Mouse (Mus musculus) adrenal gland (tissue): ENCODE results near the gene Ankrd13c.
"Not testable (repeated sequence)": the region's sequence is repeated elsewhere in the genome, so short reads cannot be mapped to it uniquely, and the experiment has no call there.

ENCODE experiments used
- intact Hi-C: fragments of 180-260 bp; cut with DNase I; formaldehyde crosslinking; loops from one replicate; pipeline ENCODE4 v1.15.1; 2025
- long read RNA-seq, 2 experiments: library from polyadenylated mRNA; unstranded; transcript quantifications; one replicate each; pipeline ENCODE4 v2.0.0; 2020; ENCODE audit warnings: borderline replicate concordance in 1 of 2; ENCODE audit not compliant: insufficient replicate concordance in 1 of 2

The Ankrd13c gene
- long read RNA-seq, experiment 1, partial matches to known transcripts: 0 of 4 reads
- long read RNA-seq, experiment 1, other reads (novel, unspliced or antisense): 1 of 4 reads
- long read RNA-seq, experiment 2, partial matches to known transcripts: 4 of 8 reads
- long read RNA-seq, experiment 2, other reads (novel, unspliced or antisense): 2 of 8 reads

DNA sequence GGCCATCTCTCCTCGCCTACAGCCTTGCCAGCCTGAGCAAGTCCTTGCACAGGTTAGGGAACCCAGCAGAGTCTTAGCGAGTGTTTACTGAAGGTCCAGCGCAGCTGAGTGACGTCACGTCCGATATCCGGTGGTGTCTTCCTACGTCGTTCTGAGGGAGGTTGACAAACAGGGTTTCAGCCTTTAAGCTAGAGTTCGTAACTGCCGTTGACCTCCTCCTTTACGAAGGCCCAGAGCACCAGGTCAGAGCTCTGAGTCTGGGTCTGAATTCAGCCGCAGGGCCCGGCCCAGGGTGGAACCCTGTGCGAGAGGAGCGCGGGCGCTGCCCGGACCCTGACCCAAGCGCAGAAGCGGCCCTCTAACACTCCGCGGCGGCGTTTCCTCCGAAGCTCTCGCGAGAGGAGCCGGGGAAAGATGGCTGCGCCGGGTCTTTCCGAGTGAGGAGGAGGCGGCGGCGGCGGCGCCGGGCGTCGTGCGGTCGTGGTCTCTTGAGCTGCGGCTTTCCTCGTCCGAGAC lies at the start of gene Ankrd13c:
Ankrd13c (plus strand) TSS at position 397 of the 516 bp plus-strand sequence.
- intact Hi-C loops: loop anchor here (2.0 kb wide), 1 partner anchor 90 kb away; the partner anchor contains the start of genes Lrrc40 and Srsf11

GRCm38 (mm10) chr3:157897645-157898044 lies 49.4 kb upstream of the Ankrd13c start:
- intact Hi-C loops: no loop called here

- intact Hi-C loops: no loop called here
Observed at GRCm38 (mm10) chr3:157899986-157900385, 47.1 kb upstream of the Ankrd13c start.

- intact Hi-C loops: no loop called here
Observed at GRCm38 (mm10) chr3:157901721-157902120, 45.3 kb upstream of the Ankrd13c start.

DNA sequence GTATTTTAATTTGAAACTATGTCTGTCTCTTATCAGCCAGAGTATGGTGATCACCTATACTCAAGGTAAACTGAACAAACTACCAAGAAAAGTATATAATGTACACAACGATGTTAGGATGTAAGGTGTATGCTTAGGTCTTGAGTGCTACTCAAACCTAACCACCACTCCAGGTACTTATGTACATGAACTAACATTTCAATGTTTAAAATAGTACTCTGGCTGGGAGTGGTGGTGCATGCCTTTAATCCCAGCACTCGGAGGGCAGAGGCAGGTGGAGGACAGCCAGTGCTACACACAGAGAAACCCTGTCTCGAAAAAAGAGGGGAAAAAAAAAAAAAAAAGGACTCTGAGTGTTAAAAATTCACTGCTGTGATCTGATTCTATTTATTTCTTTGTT lies 38.9 kb upstream of the Ankrd13c start:
- intact Hi-C loops: no loop called here

DNA sequence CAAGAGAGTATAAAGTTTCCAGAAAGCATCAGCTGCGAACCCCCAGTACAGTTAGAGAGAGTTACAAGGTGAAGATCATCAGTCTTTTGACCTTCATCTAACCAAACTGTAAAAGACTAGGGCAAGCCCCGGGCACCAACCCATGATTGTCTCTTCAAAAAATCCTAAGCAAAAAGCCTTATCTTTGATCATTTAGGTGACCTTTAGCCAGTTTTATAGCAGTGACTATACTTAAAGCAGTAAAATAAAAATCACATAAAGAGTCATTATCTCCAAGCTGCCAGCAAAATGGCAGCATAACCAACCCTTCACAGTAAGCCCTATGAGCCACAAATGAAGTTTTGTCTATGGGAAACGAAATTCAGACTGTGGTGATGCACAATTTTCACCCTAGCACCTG lies 36.8 kb upstream of the Ankrd13c start:
- intact Hi-C loops: no loop called here

DNA sequence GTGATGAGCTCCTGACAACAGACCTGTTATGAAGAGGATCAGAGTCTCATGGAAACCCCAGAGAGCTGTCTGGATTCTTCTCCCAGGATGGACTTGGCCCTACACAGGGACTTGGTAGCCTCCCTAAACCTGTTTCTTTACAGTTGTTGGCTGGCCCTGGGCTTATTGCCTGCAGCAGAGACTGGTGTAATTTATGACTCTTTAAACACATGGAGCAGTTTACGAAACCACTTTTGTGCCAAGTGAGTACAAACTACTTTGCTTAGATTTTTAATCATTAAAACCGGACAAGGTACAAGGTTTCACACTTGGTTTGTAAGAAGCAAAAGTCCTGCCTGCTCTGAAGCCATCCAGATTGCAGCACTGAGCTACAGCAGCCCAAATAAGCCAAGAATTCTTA lies 34.9 kb upstream of the Ankrd13c start:
- intact Hi-C loops: no loop called here

DNA sequence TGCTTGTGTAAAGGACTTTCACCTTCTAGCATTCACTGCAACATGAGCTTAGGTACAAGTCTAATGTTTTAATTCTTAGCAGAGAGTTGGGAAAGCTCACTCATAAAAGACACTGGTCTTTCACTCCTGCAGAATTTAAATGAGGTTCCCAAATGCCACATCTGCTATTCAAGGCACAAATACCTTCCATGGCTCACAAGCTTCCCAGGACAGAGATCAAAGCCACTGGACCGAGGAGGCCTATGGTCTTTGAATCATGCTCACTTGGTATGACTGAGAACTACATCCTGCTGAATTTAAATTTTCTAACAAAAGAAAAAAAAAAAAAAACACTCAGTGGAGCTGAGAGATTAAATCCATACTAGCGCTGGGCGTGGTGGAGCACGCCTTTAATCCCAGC lies 30.7 kb upstream of the Ankrd13c start:
- intact Hi-C loops: no loop called here

DNA sequence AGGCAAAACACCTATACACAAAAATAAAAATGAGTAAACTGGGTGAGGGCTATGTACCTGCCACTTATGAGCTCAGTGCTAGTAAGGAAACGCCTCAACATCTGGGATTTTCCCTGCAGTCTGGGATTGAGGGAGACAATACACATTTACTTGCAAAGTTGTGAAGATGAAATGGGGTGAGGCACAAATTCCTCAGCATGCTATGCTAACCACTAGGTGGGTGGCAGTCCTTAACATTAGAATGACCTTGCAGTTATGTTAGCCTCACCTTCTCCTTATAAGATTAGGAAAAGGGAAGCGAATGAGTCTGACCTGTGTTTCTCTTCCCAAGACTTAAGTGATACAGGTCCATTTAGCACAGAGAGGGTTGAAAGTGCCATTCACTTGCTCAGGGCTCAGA lies 25.7 kb upstream of the Ankrd13c start:
- intact Hi-C loops: loop anchor here (5.0 kb wide), 1 partner anchor 34 kb away; no protein-coding TSS in a partner anchor

DNA sequence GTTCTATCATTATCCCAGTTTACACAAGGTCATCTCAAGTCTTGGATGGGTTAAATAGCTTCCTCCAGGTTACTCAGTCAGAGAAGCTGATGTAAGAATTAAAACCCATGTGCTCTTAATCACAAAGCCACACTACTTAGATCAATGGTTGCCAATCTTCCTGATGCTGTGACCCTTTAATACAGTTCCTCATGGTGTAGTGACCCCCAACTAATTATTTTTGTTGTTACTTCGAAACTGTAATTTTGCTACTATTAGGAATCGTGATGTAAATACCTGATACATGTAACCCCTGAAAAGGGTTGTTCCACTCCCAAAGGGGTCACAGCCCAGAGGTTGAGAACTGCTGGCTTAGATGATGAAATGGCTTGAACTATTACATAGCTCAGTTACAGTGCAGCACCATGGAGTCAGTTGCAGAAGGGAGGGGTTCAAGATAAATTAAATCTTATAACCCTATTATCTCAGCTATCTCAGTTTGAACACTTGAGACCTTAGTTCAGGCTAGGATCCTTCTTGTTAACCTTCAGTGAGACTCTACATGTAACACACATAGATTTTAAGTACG lies 23.7 kb upstream of the Ankrd13c start:
- intact Hi-C loops: loop anchor here (5.0 kb wide), 1 partner anchor 36 kb away; no protein-coding TSS in a partner anchor

GRCm38 (mm10) chr3:157924692-157925328 lies 22.2 kb upstream of the Ankrd13c start, which contains the start of gene Cth:
TSS of gene Cth (minus strand) at chr3:157925077.
- intact Hi-C loops: loop anchor here (5.0 kb wide), 1 partner anchor 38 kb away; no protein-coding TSS in a partner anchor

- intact Hi-C loops: no loop called here
Observed at GRCm38 (mm10) chr3:157925706-157926510, 21.1 kb upstream of the Ankrd13c start.

- intact Hi-C loops: no loop called here
Observed at GRCm38 (mm10) chr3:157926761-157927160, 20.3 kb upstream of the Ankrd13c start.

DNA sequence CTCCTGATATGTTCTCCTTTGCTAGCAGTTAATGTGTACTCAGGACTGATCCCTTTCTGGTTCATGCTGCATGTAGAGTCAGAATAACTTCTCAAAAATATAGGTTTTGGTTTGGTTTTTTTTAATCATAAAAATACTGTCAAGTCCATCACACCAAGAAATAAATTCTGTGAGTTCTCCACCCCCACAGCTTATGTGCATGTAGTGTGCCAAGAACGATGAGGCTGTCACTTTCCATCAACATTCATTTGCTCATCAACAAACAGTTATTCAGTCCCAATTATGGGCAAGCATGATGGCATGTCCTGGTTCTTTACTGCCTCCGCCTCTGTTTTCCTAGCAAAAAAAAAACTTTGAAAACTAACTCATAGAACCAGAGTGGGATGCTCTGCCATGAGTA lies 18.3 kb upstream of the Ankrd13c start:
- intact Hi-C loops: no loop called here

GRCm38 (mm10) chr3:157929417-157929816 lies 17.6 kb upstream of the Ankrd13c start:
- intact Hi-C loops: no loop called here

GRCm38 (mm10) chr3:157931592-157931991 lies 15.4 kb upstream of the Ankrd13c start:
- intact Hi-C loops: no loop called here

- intact Hi-C loops: no loop called here
Observed at GRCm38 (mm10) chr3:157932074-157932473, 15.0 kb upstream of the Ankrd13c start.

- intact Hi-C loops: not testable (repeated sequence)
Observed at GRCm38 (mm10) chr3:157933223-157933622, 13.8 kb upstream of the Ankrd13c start.

DNA sequence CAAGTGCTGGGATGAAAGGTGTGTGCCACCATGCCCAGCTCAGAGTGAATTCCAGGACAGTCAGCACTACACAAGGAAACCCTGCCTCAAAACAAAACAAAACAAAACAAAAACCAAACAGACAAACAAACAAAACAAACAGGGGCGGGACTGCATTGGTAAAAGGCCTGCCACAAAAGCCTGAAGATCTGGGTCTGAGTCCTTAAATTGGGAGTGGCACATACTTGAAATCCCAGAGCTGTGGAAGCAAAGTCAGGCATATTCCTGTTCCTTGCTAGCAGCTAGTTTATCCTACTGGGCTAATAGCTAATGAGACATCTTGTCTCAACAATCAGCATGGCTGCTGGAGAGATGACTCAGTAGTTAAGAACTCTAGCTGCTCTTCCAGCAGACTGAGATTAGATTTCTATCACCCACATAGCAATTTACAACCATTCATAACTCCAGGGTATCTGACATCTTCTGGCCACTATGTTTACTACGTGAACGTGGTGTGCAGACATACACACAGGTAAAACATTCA lies 12.7 kb upstream of the Ankrd13c start:
- intact Hi-C loops: no loop called here

GRCm38 (mm10) chr3:157938585-157938984 lies 8.5 kb upstream of the Ankrd13c start:
- intact Hi-C loops: no loop called here
